Mouse (Mus musculus) MEL (cell line): ENCODE measurements around the gene Dmpk. TPM values are rescaled to one million over a fixed set of nuclear protein-coding genes. Genes with fewer than 3 reads are reported as not detected.

ENCODE experiments used
- DNase-seq: peaks from one replicate; pipeline ENCODE4 v3.0.0; 2011; ENCODE audit warnings: low read depth, low spot score
- H3K27ac ChIP-seq: 2 replicates; pipeline ENCODE4 v1.5.1; 2012; ENCODE audit warnings: low read depth, mild to moderate bottlenecking, control low read depth, low read length, moderate library complexity; ENCODE audit not compliant: control insufficient read depth
- H3K27me3 ChIP-seq, 2 experiments: fragments of 150-350 bp in 1 of 2; sonication (generic) in 1 of 2; 2 replicates each; pipeline ENCODE4 v1.6.1; 2012; ENCODE audit warnings: low read length in 2 of 2, mild to moderate bottlenecking in 2 of 2, improper control_type of control experiment in 1 of 2, moderate library complexity in 1 of 2; ENCODE audit not compliant: insufficient read depth in 2 of 2, control insufficient read depth in 1 of 2
- H3K36me3 ChIP-seq, 2 experiments: 2 replicates each; pipeline ENCODE4 v1.6.1; 2012 to 2014; ENCODE audit warnings: low read length in 2 of 2, improper control_type of control experiment in 1 of 2, inconsistent platforms in 1 of 2, mild to moderate bottlenecking in 1 of 2; ENCODE audit not compliant: insufficient read depth in 2 of 2, control insufficient read depth in 1 of 2
- H3K4me1 ChIP-seq, 2 experiments: fragments of 150-350 bp in 1 of 2; sonication (generic) in 1 of 2; 2 replicates each; pipeline ENCODE4 v1.6.1; 2012; ENCODE audit warnings: low read length in 2 of 2, improper control_type of control experiment in 1 of 2, mild to moderate bottlenecking in 1 of 2; ENCODE audit not compliant: insufficient read depth in 2 of 2, control insufficient read depth in 1 of 2
- H3K4me3 ChIP-seq, 2 experiments: fragments of 150-350 bp in 1 of 2; sonication (generic) in 1 of 2; 2 replicates each; pipeline ENCODE4 v1.5.1; 2012; ENCODE audit warnings: low read depth in 2 of 2, low read length in 2 of 2, mild to moderate bottlenecking in 2 of 2, moderate library complexity in 2 of 2, control low read depth in 1 of 2, improper control_type of control experiment in 1 of 2; ENCODE audit not compliant: control insufficient read depth in 1 of 2, insufficient read depth in 1 of 2
- H3K79me2 ChIP-seq: 2 replicates; pipeline ENCODE4 v1.6.1; 2012; ENCODE audit warnings: mild to moderate bottlenecking, low read length, moderate library complexity; ENCODE audit not compliant: control insufficient read depth, poor library complexity, insufficient read depth
- H3K9ac ChIP-seq: 2 replicates; pipeline ENCODE4 v1.6.1; 2012; ENCODE audit warnings: low read depth, mild to moderate bottlenecking, control low read depth, low read length, moderate library complexity; ENCODE audit not compliant: control insufficient read depth, poor library complexity, severe bottlenecking
- H3K9me3 ChIP-seq: fragments of 150-350 bp; sonication (generic); replicated peaks from 2 replicates; pipeline ENCODE4 v1.6.1; 2012; ENCODE audit warnings: mild to moderate bottlenecking, low read length, improper control_type of control experiment, moderate library complexity; ENCODE audit not compliant: insufficient read depth
- GABPA ChIP-seq: IDR thresholded peaks from 2 replicates; pipeline ENCODE4 v1.6.1; 2012; ENCODE audit warnings: low read depth, mild to moderate bottlenecking, inconsistent platforms, low read length, improper control_type of control experiment, moderate library complexity
- JUND ChIP-seq: IDR thresholded peaks from 2 replicates; pipeline ENCODE4 v1.6.1; 2011; ENCODE audit warnings: low read depth, mild to moderate bottlenecking, improper control_type of control experiment, low read length
- KAT2A ChIP-seq: conservative IDR thresholded peaks from 2 replicates; pipeline ENCODE4 v1.6.1; 2012; ENCODE audit warnings: low read depth, low read length, improper control_type of control experiment, inconsistent platforms
- MXI1 ChIP-seq: IDR thresholded peaks from 2 replicates; pipeline ENCODE4 v1.6.1; 2011; ENCODE audit warnings: mild to moderate bottlenecking, low read depth, low read length, improper control_type of control experiment
- MYB ChIP-seq: IDR thresholded peaks from 2 replicates; pipeline ENCODE4 v1.6.1; 2011; ENCODE audit warnings: mild to moderate bottlenecking, low read depth, low read length, improper control_type of control experiment
- MYC ChIP-seq: IDR thresholded peaks from 2 replicates; pipeline ENCODE4 v1.6.1; 2011; ENCODE audit warnings: low read depth, mild to moderate bottlenecking, low read length, improper control_type of control experiment, moderate library complexity
- NELFE ChIP-seq: IDR thresholded peaks from 2 replicates; pipeline ENCODE4 v1.6.1; 2011; ENCODE audit warnings: low read depth, low read length, improper control_type of control experiment
- POLR2AphosphoS5 ChIP-seq: IDR thresholded peaks from 2 replicates; pipeline ENCODE4 v1.6.1; 2012; ENCODE audit warnings: low read depth, borderline replicate concordance, mild to moderate bottlenecking, inconsistent platforms, low read length, moderate library complexity, mixed read lengths
- RAD21 ChIP-seq: IDR thresholded peaks from 2 replicates; pipeline ENCODE4 v1.6.1; 2011; ENCODE audit warnings: mild to moderate bottlenecking, low read depth, low read length, improper control_type of control experiment
- SMC3 ChIP-seq: IDR thresholded peaks from 2 replicates; pipeline ENCODE4 v1.6.1; 2011; ENCODE audit warnings: low read depth, low read length, improper control_type of control experiment
- TAL1 ChIP-seq: IDR thresholded peaks from 2 replicates; pipeline ENCODE4 v1.6.1; 2012; ENCODE audit warnings: mild to moderate bottlenecking, inconsistent platforms, low read length, moderate library complexity, mixed read lengths
- UBTF ChIP-seq: IDR thresholded peaks from 2 replicates; pipeline ENCODE4 v1.6.1; 2012; ENCODE audit warnings: low read depth, mild to moderate bottlenecking, inconsistent platforms, low read length, improper control_type of control experiment, moderate library complexity, borderline replicate concordance; ENCODE audit not compliant: insufficient read depth
- USF1 ChIP-seq: IDR thresholded peaks from 2 replicates; pipeline ENCODE4 v1.6.1; 2014; ENCODE audit warnings: low read depth, mild to moderate bottlenecking, inconsistent platforms, low read length, improper control_type of control experiment, moderate library complexity
- ZC3H11A ChIP-seq: IDR thresholded peaks from 2 replicates; pipeline ENCODE4 v1.6.1; 2012; ENCODE audit warnings: low read depth, mild to moderate bottlenecking, inconsistent platforms, low read length, improper control_type of control experiment
- polyA plus RNA-seq, 2 experiments: library from polyadenylated mRNA; stranded (reverse) in 1 of 2; unstranded in 1 of 2; fragments of >175 nt in 1 of 2; fragments of >200 nt in 1 of 2; gene quantifications; 2 replicates each; pipeline versions ENCODE4 v1.2.1 to v1.2.4; 2012; ENCODE audit warnings: low replicate concordance in 2 of 2, low read depth in 1 of 2; ENCODE audit not compliant: insufficient read length in 2 of 2, insufficient read depth in 1 of 2, missing spikeins in 1 of 2
- total RNA-seq: library from RNA; depleted of rRNA; stranded (reverse); fragments of 300-350 nt; gene quantifications from 2 replicates; pipeline ENCODE4 v1.2.3, GENCODE M21; 2012

Dmpk gene
- total and polyA plus RNA-seq, 3 experiments = 5.4 to 29.3 TPM; not detected in 1

- DNase-seq = no peak
- Histone ChIP-seq H3K9ac (no peak overlapping the region), H3K79me2 (no peaks in the 10 kb centered on the region), H3K36me3 (no peaks in the 10 kb centered on the region; a peak in 1 of 4 replicates), H3K27me3 (no peaks in the 10 kb centered on the region), H3K4me1 (no peaks in the 10 kb centered on the region), H3K4me3 (no peak overlapping the region), H3K27ac (no peak overlapping the region), H3K9me3 (no peaks in the 10 kb centered on the region)
- TF ChIP-seq KAT2A = no peak
Measured at GRCm38 (mm10) chr7:19052345-19053135, 31.1 kb upstream of the Dmpk start.

GRCm38 (mm10) chr7:19053136-19053532 is 30.5 kb upstream of the Dmpk start:
- no peak overlapping the region for H3K27ac ChIP-seq
- H3K4me3 ChIP-seq = no peak overlapping the region
- no peaks in the 10 kb centered on the region for H3K9me3 ChIP-seq
- no peaks in the 10 kb centered on the region for H3K79me2 ChIP-seq
- no peak for DNase-seq
- H3K36me3 ChIP-seq = no peaks in the 10 kb centered on the region; a peak in 1 of 4 replicates
- H3K4me1 ChIP-seq = no peaks in the 10 kb centered on the region
- TF ChIP-seq GABPA (no peak), UBTF (no peak), TAL1 (no peak), MYB (no peak), KAT2A (no peak), MYC (no peak), USF1 (no peak), MXI1 (no peak), POLR2AphosphoS5 (no peak), RAD21 (no peak), SMC3 (no peak), ZC3H11A (no peak), JUND (no peak), NELFE (no peak)
- no peaks in the 10 kb centered on the region for H3K27me3 ChIP-seq
- H3K9ac ChIP-seq = no peak overlapping the region
